Mouse (Mus musculus) R1 (cell line): Measurements from ENCODE around the gene Clec2l.
A peak's percentile ranks its signal among the peaks of the same experiment; 100 is the strongest.

Experiments
- DNase-seq: peaks from one replicate; pipeline ENCODE4 v3.0.0-alpha.2; 2018; ENCODE audit warnings: low read depth, low spot score

The Clec2l gene

GRCm38 (mm10) chr6:38662714-38663615 lies at the start of gene Clec2l:
Gene Clec2l, plus strand, starts transcription at chr6:38663069.
- DNase-seq: peak; percentile 33

DNA sequence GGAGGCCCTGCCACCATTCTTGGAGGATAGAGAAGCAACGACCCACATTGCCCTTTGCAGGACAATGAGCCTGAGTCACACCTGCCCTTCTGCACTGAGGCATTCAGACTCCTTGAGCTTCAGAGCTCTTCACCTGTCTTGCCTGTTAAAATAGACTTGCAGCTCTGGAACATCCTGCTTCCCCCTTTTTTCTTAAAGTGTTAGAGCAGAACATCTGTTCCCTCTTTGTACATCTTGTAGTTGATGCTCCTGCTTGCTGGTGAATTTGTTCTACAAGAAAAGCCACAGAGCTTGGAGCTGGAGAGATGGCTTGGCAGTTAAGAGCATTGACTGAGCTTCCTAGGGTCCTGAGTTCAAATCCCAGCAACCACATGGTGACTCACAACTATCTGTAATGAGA lies 40.5 kb upstream of the Clec2l start:
- no peak for DNase-seq

GRCm38 (mm10) chr6:38623457-38623856 lies 39.4 kb upstream of the Clec2l start:
- DNase-seq: no peak

- DNase-seq: no peak
Observed at GRCm38 (mm10) chr6:38624439-38624838, 38.4 kb upstream of the Clec2l start.

DNA sequence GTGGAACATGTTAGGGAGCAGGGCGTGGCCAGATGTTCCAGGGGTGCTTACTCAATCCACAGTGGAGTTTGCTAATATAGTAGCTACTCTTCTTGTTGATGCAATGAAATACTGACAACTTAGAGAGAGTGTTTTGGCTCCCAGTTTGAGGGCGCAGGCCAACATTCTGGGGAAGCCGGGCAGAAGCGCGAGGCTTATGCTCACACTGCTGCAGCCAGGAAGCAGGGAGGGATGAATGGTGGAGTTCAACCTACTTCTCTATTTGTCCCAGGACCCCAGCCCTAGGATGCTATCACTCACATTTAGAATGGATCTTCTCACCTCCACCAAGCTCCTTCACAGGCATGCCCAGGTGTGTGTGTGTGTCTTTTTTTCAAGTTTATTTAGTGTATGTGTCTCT lies 36.8 kb upstream of the Clec2l start:
- no peak for DNase-seq

GRCm38 (mm10) chr6:38627081-38627480 lies 35.8 kb upstream of the Clec2l start:
- no peak for DNase-seq

DNA sequence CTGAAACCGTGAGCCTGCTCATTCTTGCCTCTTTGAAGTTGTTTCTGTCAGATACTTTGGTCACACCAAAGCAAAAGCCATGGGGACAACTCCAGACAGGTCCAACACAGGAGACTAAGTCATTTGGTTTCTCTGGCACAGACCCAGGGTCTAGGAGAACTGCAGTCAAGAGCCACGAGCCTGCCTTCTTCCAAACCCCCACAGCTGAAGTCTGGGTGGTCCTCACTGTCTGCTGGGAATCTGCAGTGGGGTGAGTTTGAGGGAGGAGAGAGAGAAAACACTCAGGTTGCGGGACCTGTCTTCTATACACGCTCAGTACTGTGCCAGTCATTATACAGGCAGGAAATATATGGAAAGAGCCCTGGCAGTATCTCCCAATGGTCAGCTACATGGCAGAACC lies 35.4 kb upstream of the Clec2l start:
- DNase-seq: no peak

- no peak for DNase-seq
Observed at GRCm38 (mm10) chr6:38629556-38629955, 33.3 kb upstream of the Clec2l start.

GRCm38 (mm10) chr6:38632826-38633225 lies 30.0 kb upstream of the Clec2l start:
- DNase-seq: no peak

GRCm38 (mm10) chr6:38634461-38634860 lies 28.4 kb upstream of the Clec2l start:
- no peak for DNase-seq

GRCm38 (mm10) chr6:38635941-38636851 lies 26.7 kb upstream of the Clec2l start:
- DNase-seq: peak; percentile 49

GRCm38 (mm10) chr6:38636852-38637618 lies 25.8 kb upstream of the Clec2l start, which contains the start of gene Klrg2:
Gene Klrg2, minus strand, starts transcription at chr6:38637242.
- DNase-seq: peak; percentile 80

DNA sequence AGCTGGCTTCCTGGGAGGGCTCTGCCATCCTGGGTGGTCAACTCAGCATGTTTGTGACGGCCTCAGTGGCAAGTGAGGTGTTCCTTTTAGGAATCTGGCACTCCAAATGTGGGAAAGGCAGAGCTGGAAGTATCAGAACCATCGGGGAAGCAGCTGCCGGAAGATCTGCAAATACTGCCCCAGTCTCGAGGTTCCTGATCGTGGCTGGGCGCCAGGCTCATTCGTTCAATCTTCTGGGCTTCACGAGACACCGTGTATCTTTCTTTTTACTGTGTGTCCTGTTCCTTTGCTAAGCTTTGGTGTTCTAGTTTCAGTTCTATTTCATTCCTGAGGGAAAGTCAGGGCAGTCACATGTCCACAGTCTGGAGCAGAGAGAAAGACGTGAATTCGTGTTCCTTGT lies 22.5 kb upstream of the Clec2l start:
- DNase-seq: no peak

DNA sequence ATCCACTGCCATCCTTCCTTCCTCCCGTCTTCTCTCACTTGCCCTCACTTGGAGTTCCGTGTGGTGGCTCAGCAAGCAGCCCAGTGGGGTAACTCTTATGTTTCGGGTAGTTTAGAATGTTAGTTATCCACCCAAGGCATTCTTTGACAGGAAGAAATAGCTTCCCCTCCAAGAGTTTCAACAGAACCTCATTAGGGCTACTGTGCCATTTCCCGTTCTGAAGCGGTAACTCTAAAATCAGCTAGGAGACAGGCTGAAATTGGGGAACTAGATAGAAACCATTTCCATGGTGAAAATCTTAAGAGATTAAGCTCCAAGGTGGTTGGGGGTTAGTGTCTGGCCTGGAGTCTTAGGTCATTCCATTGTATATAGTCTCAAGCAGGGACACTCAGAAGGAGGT lies 21.6 kb upstream of the Clec2l start:
- DNase-seq: no peak

GRCm38 (mm10) chr6:38641645-38642044 lies 21.2 kb upstream of the Clec2l start:
- peak; percentile 19 for DNase-seq

GRCm38 (mm10) chr6:38642593-38642992 lies 20.3 kb upstream of the Clec2l start:
- no peak for DNase-seq

DNA sequence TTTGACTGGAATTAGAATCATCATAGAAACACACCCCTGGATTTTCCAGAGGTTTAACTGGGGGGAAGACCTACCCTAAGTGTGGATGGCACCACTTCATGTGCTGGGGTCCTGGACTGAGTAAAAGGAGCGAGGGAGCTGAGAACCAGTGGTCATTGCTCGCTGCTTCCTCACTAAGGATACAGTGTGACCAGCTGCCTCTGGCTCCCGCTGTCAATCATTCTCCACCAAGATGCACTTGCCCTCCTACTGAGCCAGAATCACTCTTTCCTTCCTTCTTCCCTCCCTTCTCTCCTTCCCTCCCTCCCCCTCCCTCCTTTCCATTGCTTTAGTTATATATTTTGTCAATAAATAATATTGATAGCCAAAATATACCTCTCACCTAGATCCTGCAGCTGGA lies 19.8 kb upstream of the Clec2l start:
- no peak for DNase-seq

DNA sequence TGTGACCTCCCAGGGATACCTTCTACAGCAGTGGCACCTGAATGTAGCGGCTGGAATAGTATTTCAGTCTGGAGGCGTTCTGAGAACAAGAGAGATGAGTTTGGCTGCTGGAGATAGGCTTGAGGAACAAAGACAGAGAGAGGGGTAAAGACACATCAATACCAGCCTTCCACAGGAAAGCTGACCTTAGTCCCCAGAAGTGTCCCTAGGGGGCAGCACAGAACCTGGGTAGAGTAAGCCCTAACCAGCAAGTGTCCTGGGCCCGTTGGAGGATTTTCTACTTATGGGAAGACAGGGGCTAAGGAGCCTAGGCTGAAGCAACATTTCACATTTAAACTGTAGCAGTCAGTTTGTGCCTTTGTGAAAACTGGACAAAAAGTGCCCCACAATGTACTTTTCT lies 13.3 kb upstream of the Clec2l start:
- DNase-seq: peak; percentile 79

DNA sequence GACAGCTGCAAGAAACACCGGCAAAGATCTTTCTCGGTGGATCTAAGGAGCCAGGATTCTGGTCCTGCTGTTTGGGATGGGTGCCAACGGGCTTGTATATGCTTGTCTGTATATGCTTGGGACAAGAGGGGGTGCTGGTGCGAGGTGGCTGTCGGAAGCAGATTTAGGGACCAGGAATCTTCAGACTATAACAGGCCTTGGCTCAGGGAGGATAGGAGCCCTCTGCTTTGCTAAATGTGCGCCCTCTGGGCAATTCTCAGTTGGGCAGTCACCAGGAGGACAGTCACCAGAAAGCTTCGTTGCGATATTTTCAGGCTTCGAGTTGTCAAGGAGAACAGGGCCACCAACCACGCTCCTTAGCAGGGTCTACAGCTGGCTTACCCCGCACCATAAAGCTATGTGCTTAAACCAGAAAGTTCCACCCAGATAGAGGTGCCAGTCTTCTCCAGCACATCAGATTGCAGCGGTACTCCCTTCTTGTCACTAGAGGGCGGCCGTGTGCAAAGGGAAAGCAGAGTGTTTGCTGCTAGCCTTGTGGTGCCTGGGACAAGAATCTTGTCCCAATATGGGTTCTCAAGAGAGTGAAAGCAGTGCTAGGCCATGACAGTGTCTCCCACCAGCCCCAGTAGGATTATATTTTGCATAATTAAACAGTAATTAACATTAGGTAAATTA lies 12.5 kb upstream of the Clec2l start:
- peak; percentile 85 for DNase-seq

GRCm38 (mm10) chr6:38661626-38662025 lies 1.2 kb upstream of the Clec2l start:
- peak; percentile 38 for DNase-seq

DNA sequence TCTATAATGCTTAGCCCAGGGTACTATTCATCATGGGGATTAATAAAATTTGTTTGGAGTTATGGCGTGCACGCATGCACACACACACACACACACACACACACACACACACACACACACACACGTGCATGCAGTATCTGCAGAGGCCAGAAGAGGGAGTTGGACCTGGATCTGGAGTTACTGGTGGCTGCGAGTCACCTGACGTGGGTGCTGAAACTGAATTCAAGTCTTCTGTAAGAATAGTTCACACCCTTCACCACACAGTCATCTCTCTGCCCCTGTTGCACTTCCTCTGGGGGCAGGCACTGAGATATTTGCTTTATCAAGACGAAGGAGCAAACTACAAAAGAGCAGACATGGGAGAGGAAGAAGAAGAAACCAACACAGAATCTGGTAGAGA lies 6.7 kb downstream of the Clec2l start:
- peak; percentile 55 for DNase-seq
